Mouse (Mus musculus): ENCODE measurements around the gene Slain2.
"Not testable (repeated sequence)": the region's sequence is repeated elsewhere in the genome, so short reads cannot be mapped to it uniquely, and the experiment has no call there.

The Slain2 gene

GRCm38 (mm10) chr5:72948136-72948535 lies 34.0 kb downstream of the Slain2 start:
- DNase-seq (ENCODE audit: low read depth, low spot score), result no peak

- DNase-seq (ENCODE audit: low read depth, low spot score), result no peak
Observed at GRCm38 (mm10) chr5:72950252-72950651, 36.1 kb downstream of the Slain2 start.

- no peak for DNase-seq (ENCODE audit: low read depth, low spot score)
Observed at GRCm38 (mm10) chr5:72953996-72954604, 40.0 kb downstream of the Slain2 start.

GRCm38 (mm10) chr5:72957281-72957680 lies 43.2 kb downstream of the Slain2 start:
- no peak for DNase-seq (ENCODE audit: low read depth, low spot score)

- DNase-seq (ENCODE audit: low read depth, low spot score), result no peak
Observed at GRCm38 (mm10) chr5:72960096-72960495, 46.0 kb downstream of the Slain2 start.

GRCm38 (mm10) chr5:72965706-72966105 lies 51.6 kb downstream of the Slain2 start:
- no peak for DNase-seq (ENCODE audit: low read depth, low spot score)

- DNase-seq (ENCODE audit: low read depth, low spot score), result no peak
Observed at GRCm38 (mm10) chr5:72972435-72972834, 58.3 kb downstream of the Slain2 start.

- no peak for DNase-seq (ENCODE audit: low read depth, low spot score)
Observed at GRCm38 (mm10) chr5:72972934-72973333, 58.8 kb downstream of the Slain2 start.

GRCm38 (mm10) chr5:72974602-72975001 lies 60.5 kb downstream of the Slain2 start, which contains the start of gene Gm10135:
Gene Gm10135 (minus strand): TSS chr5:72974702.
- DNase-seq (ENCODE audit: low read depth, low spot score), result no peak

- DNase-seq (ENCODE audit: low read depth, low spot score), result no peak
Observed at GRCm38 (mm10) chr5:72975996-72976395, 61.9 kb downstream of the Slain2 start.

- DNase-seq (ENCODE audit: low read depth, low spot score), result no peak
Observed at GRCm38 (mm10) chr5:72976539-72976938, 62.4 kb downstream of the Slain2 start.

GRCm38 (mm10) chr5:72984091-72984490 lies 70.0 kb downstream of the Slain2 start:
- peak; percentile 43 for DNase-seq (ENCODE audit: low read depth, low spot score)

- no peak for DNase-seq (ENCODE audit: low read depth, low spot score)
Observed at GRCm38 (mm10) chr5:72987786-72988185, 73.7 kb downstream of the Slain2 start.

GRCm38 (mm10) chr5:72989756-72990155 lies 75.7 kb downstream of the Slain2 start:
- DNase-seq (ENCODE audit: low read depth, low spot score), result no peak

- DNase-seq (ENCODE audit: low read depth, low spot score), result no peak
Observed at GRCm38 (mm10) chr5:72992474-72992873, 78.4 kb downstream of the Slain2 start.

- no peak for DNase-seq (ENCODE audit: low read depth, low spot score)
Observed at GRCm38 (mm10) chr5:72994424-72994823, 80.3 kb downstream of the Slain2 start.

GRCm38 (mm10) chr5:72994928-72995327 lies 80.8 kb downstream of the Slain2 start:
- no peak for DNase-seq (ENCODE audit: low read depth, low spot score)

- DNase-seq (ENCODE audit: low read depth, low spot score), result no peak
Observed at GRCm38 (mm10) chr5:72995379-72995778, 81.3 kb downstream of the Slain2 start.

GRCm38 (mm10) chr5:72998546-72998945 lies 84.4 kb downstream of the Slain2 start:
- not testable (repeated sequence) for DNase-seq (ENCODE audit: low read depth, low spot score)

- no peak for DNase-seq (ENCODE audit: low read depth, low spot score)
Observed at GRCm38 (mm10) chr5:73004046-73004445, 89.9 kb downstream of the Slain2 start.

- DNase-seq (ENCODE audit: low read depth, low spot score), result no peak
Observed at GRCm38 (mm10) chr5:73006784-73007581, 92.9 kb downstream of the Slain2 start, which contains the start of gene Slc10a4. Gene Slc10a4 (plus strand): TSS chr5:73006883.

GRCm38 (mm10) chr5:73007582-73007959 lies 93.5 kb downstream of the Slain2 start:
- DNase-seq (ENCODE audit: low read depth, low spot score), result no peak

- not testable (repeated sequence) for DNase-seq (ENCODE audit: low read depth, low spot score)
Observed at GRCm38 (mm10) chr5:73008230-73008629, 94.1 kb downstream of the Slain2 start.

Measured in retina, postnatal 7 days (tissue).